Mouse (Mus musculus): ENCODE results near the gene Ints3.

- TF ChIP-seq CTCF (conservative IDR thresholded peaks at IDR 0.05; ENCODE audit: low read length) (no peak), NANOG (IDR thresholded peaks at IDR 0.05; ENCODE audit: borderline replicate concordance, low read length) (no peak), POU5F1 (IDR thresholded peaks at IDR 0.05; ENCODE audit: borderline replicate concordance, low read length) (no peak)
Measured at GRCm38 (mm10) chr3:90389511-90390490, 43.6 kb downstream of the Ints3 start, which contains the start of gene Slc27a3.

Measured in E14TG2a.4 (cell line).